Mouse (Mus musculus) heart, embryonic 16.5 days (tissue): ENCODE results near the gene Col3a1. TPM values are rescaled to one million over a fixed set of nuclear protein-coding genes. Genes with fewer than 3 reads are reported as not detected.

Experiments
- ATAC-seq: fragments of 200-750 bp; cut with Nextera tagmentation; replicated peaks from 2 replicates; pipeline ENCODE4 v1.8.0; 2017; ENCODE audit warnings: moderate number of reproducible peaks; ENCODE audit not compliant: insufficient read depth, low FRiP score; ENCODE audit errors: extremely low read depth
- H3K27ac ChIP-seq: fragments of 300-500 bp; sonication (generic); 2 replicates; pipeline ENCODE4 v1.5.1; 2014; ENCODE audit warnings: mild to moderate bottlenecking, low read length, control low read depth, moderate library complexity
- H3K27me3 ChIP-seq: fragments of 300-500 bp; sonication (generic); 2 replicates; pipeline ENCODE4 v1.6.1; 2014; ENCODE audit warnings: low read length, mixed read lengths; ENCODE audit not compliant: control insufficient read depth, insufficient read depth
- H3K36me3 ChIP-seq: fragments of 300-500 bp; sonication (generic); 2 replicates; pipeline ENCODE4 v1.6.1; 2014; ENCODE audit not compliant: control insufficient read depth, insufficient read depth
- H3K4me1 ChIP-seq: fragments of 300-500 bp; sonication (generic); 2 replicates; pipeline ENCODE4 v1.6.1; 2014; ENCODE audit warnings: low read length, mixed read lengths; ENCODE audit not compliant: control insufficient read depth, insufficient read depth
- H3K4me2 ChIP-seq: fragments of 300-500 bp; sonication (generic); 2 replicates; pipeline ENCODE4 v1.6.1; 2014; ENCODE audit warnings: low read depth, mild to moderate bottlenecking, control low read depth, low read length
- H3K4me3 ChIP-seq: fragments of 300-500 bp; sonication (generic); 2 replicates; pipeline ENCODE4 v1.5.1; 2014; ENCODE audit warnings: mild to moderate bottlenecking, control low read depth, low read length
- H3K9ac ChIP-seq: fragments of 300-500 bp; sonication (generic); 2 replicates; pipeline ENCODE4 v1.6.1; 2014; ENCODE audit warnings: low read length, control low read depth
- H3K9me3 ChIP-seq: fragments of 300-500 bp; sonication (generic); replicated peaks from 2 replicates; pipeline ENCODE4 v1.6.1; 2016; ENCODE audit warnings: low read length; ENCODE audit not compliant: control insufficient read depth
- WGBS: fragments of 180-500 bp; shearing (Covaris S2); extraction: QIAGEN DNeasy Blood & Tissue Kit; methylation state at CpG from one replicate; pipeline ENCODE4 v1.1.7; 2014; 5-methylcytosine and 5-hydroxymethylcytosine counted together
- polyA plus RNA-seq: library from polyadenylated mRNA; unstranded; fragments of >200 nt; fragmentation: Nextera tagmentation; extraction: Ambion mirVana; gene quantifications from 2 replicates; pipeline ENCODE4 v1.2.1, GENCODE M21; 2015

Gene Col3a1
- polyA plus RNA-seq = 920 and 1,120 TPM in 2 replicates

DNA sequence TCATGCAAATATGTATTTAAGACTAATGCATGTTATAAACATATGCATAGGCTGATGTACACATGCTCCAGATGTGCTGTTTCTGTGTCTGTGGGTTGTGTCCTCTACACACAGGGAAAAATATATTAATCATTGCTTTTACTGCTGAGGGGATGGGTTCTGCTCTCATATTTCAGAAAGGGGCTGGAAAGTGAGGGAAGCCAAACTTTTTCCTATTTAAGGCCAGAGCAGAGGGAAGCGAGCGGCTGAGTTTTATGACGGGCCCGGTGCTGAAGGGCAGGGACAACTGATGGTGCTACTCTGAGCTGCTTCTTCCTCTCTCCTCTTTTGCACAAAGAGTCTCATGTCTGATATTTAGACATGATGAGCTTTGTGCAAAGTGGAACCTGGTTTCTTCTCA, at the start of gene Col3a1:
Gene Col3a1, plus strand, starts transcription at position 151 of the 400 bp plus-strand sequence.
- Histone ChIP-seq H3K4me1 (no peaks in the 10 kb centered on the region), H3K9me3 (no peaks in the 10 kb centered on the region), H3K9ac (peak within 1 kb of the TSS; percentile 49), H3K4me2 (no peak within 1 kb of the TSS), H3K27me3 (no peaks in the 10 kb centered on the region), H3K36me3 (no peaks in the 10 kb centered on the region), H3K4me3 (peak within 1 kb of the TSS; percentile 43), H3K27ac (peak within 1 kb of the TSS; percentile 77)
- WGBS = 43% methylated on average over 4 of the region's 4 CpGs
- ATAC-seq = peak; percentile 43; the same call in 1 of the 2 replicates

DNA sequence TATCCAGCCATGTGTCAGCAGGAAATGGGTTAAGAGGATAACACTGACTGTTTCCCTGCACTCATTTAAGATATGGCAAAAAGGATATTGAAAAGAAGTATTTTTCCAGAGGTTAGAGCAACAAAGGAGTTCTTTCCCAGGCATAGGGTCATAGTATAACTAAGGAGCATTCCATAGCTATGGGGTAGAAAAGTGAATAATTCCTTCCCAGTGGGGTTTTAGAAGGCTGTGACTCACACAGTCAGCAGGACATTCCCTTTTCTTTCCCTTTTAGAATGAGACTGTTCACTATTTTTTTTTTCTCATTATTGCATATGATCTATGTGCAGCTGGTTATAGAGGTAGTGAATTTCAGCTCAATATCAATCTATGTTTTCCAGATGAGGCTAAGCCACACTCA, 41.9 kb upstream of the Col3a1 start:
- no peak overlapping the region for H3K4me2 ChIP-seq
- no peaks in the 10 kb centered on the region for H3K4me1 ChIP-seq
- H3K27ac ChIP-seq = no peak overlapping the region
- H3K36me3 ChIP-seq = no peaks in the 10 kb centered on the region
- H3K4me3 ChIP-seq = no peak overlapping the region
- H3K27me3 ChIP-seq = no peaks in the 10 kb centered on the region
- ATAC-seq = no peak
- H3K9ac ChIP-seq = no peak overlapping the region
- H3K9me3 ChIP-seq = no peaks in the 10 kb centered on the region

DNA sequence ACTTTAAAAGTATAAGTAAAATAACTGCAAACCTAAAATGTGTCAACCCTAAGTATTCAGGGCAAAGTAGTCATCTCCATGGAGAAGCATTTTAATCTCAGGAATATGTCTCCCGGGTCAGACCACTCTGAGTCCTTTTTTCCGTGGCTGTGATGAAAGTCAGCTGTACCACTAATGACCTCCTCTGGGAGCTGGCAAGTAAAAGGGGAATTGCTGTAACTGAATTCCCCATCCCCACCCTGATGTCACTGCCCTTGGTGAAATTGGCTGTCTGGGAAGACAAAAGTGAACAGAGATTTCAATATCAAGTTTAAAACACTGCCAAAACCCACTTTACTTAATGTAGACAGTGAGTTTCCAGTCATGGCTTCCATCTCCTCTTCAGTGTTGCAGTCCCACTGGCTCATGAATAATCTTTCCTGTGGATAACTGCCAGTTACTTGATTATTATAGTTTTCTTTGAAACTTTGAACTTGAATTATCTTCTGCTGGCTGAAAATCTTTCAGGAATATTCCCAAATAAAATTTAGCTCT, 35.3 kb upstream of the Col3a1 start:
- Histone ChIP-seq H3K36me3 (no peaks in the 10 kb centered on the region), H3K9ac (no peak overlapping the region), H3K9me3 (no peaks in the 10 kb centered on the region), H3K4me3 (no peak overlapping the region), H3K4me1 (no peaks in the 10 kb centered on the region), H3K27ac (no peak overlapping the region), H3K4me2 (no peak overlapping the region), H3K27me3 (no peaks in the 10 kb centered on the region)
- 48% methylated on average over 2 of the region's 2 CpGs for WGBS
- peak; percentile 65; the same call in 1 of the 2 replicates for ATAC-seq

DNA sequence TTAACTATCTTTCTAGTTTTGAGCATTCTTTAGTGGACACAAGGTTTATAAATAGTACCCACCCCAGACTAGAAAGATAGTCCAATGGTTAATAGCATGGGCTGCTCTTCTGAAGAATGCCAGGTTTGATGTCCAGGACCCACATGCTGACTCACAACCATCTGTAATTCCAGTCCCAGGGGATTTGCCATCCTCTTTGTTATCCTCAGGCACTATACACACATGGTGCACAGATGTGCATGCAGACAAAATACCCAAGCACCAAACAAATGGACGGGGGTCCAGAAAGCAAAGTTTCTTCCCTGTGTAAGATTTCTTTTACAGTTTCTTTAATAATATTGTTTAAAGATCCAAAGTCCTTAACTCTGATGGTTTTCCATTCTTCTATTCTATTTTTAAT, 23.4 kb upstream of the Col3a1 start:
- no peaks in the 10 kb centered on the region for H3K4me1 ChIP-seq
- no peak overlapping the region for H3K9ac ChIP-seq
- WGBS = 81% methylated on average over 1 of the region's 1 CpGs
- no peak for ATAC-seq
- no peaks in the 10 kb centered on the region for H3K27me3 ChIP-seq
- no peak overlapping the region for H3K4me3 ChIP-seq
- no peak overlapping the region for H3K4me2 ChIP-seq
- no peak overlapping the region for H3K27ac ChIP-seq
- H3K36me3 ChIP-seq = no peaks in the 10 kb centered on the region
- H3K9me3 ChIP-seq = no peaks in the 10 kb centered on the region

DNA sequence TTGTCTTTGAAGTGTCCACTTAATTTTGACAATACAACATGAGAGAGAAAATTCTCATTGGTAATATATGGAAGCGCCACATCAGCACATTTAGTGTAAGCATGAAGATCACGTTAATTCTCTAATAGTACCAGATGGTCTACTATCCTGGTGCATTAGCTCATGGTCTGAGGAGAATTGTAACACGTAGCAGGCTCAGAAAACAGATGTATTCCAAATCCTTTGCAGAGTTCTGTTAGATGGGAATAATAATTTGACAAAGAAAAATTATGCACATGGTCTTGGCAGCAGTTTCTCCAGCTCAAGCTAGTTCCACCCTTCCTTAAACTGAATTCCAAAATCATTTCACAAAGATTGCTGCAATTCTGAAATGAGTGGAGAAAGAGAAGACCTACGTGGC, 21.3 kb upstream of the Col3a1 start:
- Histone ChIP-seq H3K27me3 (no peaks in the 10 kb centered on the region), H3K9me3 (no peaks in the 10 kb centered on the region), H3K4me3 (no peak overlapping the region), H3K4me2 (no peak overlapping the region), H3K36me3 (no peaks in the 10 kb centered on the region), H3K9ac (no peak overlapping the region), H3K27ac (peak overlapping the region; percentile 4; the same call in 1 of the 2 replicates), H3K4me1 (no peaks in the 10 kb centered on the region)
- no peak for ATAC-seq
- 60% methylated on average over 4 of the region's 4 CpGs for WGBS

DNA sequence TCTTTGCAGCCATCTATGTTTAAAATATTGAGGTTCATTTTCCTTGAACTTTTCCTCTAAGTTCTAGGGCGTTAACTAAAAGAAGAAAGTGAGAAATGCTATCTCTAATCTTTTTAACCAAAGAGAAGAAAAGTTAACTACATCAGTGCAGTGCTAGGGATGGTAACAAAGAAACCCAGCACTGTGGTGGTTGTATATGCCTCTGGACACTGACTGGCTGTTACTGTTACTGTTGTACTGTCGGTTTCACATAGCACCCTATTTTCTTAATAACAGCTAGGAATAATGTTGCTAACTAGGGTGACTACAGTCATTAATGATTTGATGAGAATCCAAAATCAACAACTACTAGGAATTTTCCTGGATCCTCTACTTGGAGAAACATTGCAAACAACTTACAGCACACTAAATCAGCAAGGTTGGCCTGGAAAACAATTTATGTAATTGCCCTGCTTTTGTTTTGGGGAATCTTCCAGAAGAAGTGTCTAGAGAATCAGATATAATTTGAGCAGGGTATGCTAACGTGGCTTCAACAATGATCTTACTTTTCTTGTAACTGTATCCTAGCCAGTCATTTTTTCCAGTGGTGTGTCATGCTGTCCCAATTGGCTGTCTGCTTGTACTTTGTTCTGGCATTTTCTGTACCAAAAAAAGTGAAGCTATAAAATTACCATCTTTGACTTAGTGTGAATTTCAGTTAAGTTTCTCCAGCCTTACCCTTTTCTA, 11.8 kb upstream of the Col3a1 start:
- no peaks in the 10 kb centered on the region for H3K9me3 ChIP-seq
- no peak overlapping the region for H3K27ac ChIP-seq
- no peak for ATAC-seq
- H3K4me2 ChIP-seq = no peak overlapping the region
- H3K27me3 ChIP-seq = no peaks in the 10 kb centered on the region
- 58% methylated on average over 3 of the region's 3 CpGs for WGBS
- no peak overlapping the region for H3K4me3 ChIP-seq
- no peak overlapping the region for H3K9ac ChIP-seq
- no peaks in the 10 kb centered on the region for H3K36me3 ChIP-seq
- no peaks in the 10 kb centered on the region for H3K4me1 ChIP-seq

DNA sequence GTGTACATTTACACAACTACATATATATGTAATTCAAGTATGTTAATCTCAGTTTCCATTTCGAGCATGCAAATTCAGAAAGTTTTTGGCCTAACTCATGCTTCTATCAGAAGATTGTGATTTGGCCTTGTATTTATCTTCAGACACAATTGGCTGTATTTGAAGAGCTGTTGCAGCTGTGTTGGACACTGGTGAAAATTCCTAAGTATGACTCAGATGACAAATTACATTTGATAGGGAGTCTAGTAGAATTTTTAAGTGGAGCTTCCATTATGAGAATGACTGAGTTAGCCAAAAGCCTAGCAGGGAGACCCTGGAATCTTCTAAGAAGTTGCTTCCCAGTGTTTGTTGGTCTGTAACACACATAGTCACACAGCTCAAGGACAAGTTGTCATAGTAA, 7.1 kb upstream of the Col3a1 start:
- no peak overlapping the region for H3K4me3 ChIP-seq
- no peak for ATAC-seq
- H3K4me2 ChIP-seq = no peak overlapping the region
- 50% methylated on average over 1 of the region's 1 CpGs for WGBS
- no peaks in the 10 kb centered on the region for H3K4me1 ChIP-seq
- no peaks in the 10 kb centered on the region for H3K27me3 ChIP-seq
- H3K9ac ChIP-seq = no peak overlapping the region
- H3K9me3 ChIP-seq = no peaks in the 10 kb centered on the region
- H3K27ac ChIP-seq = no peak overlapping the region
- no peaks in the 10 kb centered on the region for H3K36me3 ChIP-seq

DNA sequence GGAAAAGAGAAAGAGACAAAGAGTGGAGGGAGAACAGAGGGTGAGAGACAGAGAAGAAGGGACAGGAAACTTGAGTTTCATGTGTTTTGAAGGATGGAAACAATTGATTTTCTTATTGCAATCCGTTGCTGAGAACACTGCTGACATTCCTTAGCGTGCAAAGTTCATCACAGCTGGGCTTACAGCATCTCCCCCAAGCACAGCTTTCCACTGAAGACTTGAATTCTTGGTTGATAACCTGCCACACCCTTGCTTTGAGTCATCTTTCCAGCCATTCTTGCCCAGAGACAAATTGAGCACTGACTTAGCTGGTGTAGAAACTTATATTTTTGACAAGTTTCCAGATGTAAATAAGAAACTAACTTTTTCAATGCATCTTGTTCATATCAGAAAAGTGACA, 2.3 kb upstream of the Col3a1 start:
- Histone ChIP-seq H3K36me3 (no peaks in the 10 kb centered on the region), H3K4me3 (no peak overlapping the region), H3K9me3 (no peaks in the 10 kb centered on the region), H3K4me2 (no peak overlapping the region), H3K4me1 (no peaks in the 10 kb centered on the region), H3K9ac (no peak overlapping the region), H3K27ac (peak overlapping the region; percentile 18; the same call in 1 of the 2 replicates), H3K27me3 (no peaks in the 10 kb centered on the region)
- ATAC-seq = no peak
- WGBS = 44% methylated on average over 2 of the region's 2 CpGs

DNA sequence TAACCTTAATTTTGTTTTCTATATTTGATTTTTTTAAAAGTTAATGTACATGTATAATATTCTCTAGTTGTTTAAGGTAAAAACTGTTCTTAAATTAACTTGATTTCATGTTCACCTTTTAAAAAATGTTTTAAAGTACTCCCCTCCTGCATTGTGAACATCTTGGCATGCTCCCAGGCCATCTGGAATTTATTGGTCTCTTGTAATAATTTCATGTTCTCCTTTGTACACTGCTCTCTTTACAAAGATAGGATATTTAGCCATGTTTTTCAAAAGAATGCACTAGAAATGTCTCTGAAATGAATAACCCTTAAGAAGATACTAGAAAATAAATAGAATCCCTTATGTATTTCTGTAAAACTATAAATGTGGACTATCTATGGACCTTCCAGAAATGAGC, 624 bp downstream of the Col3a1 start:
- no peak for ATAC-seq
- Histone ChIP-seq H3K27me3 (no peaks in the 10 kb centered on the region), H3K36me3 (no peaks in the 10 kb centered on the region), H3K4me1 (no peaks in the 10 kb centered on the region), H3K9me3 (no peaks in the 10 kb centered on the region), H3K9ac (peak overlapping the region; percentile 49), H3K4me2 (no peak overlapping the region), H3K4me3 (peak overlapping the region; percentile 43), H3K27ac (peak overlapping the region; percentile 77)
